Mouse (Mus musculus): Measurements from ENCODE around the gene Npr3.
A peak's percentile ranks its signal among the peaks of the same experiment; 100 is the strongest.

Npr3 gene

DNA sequence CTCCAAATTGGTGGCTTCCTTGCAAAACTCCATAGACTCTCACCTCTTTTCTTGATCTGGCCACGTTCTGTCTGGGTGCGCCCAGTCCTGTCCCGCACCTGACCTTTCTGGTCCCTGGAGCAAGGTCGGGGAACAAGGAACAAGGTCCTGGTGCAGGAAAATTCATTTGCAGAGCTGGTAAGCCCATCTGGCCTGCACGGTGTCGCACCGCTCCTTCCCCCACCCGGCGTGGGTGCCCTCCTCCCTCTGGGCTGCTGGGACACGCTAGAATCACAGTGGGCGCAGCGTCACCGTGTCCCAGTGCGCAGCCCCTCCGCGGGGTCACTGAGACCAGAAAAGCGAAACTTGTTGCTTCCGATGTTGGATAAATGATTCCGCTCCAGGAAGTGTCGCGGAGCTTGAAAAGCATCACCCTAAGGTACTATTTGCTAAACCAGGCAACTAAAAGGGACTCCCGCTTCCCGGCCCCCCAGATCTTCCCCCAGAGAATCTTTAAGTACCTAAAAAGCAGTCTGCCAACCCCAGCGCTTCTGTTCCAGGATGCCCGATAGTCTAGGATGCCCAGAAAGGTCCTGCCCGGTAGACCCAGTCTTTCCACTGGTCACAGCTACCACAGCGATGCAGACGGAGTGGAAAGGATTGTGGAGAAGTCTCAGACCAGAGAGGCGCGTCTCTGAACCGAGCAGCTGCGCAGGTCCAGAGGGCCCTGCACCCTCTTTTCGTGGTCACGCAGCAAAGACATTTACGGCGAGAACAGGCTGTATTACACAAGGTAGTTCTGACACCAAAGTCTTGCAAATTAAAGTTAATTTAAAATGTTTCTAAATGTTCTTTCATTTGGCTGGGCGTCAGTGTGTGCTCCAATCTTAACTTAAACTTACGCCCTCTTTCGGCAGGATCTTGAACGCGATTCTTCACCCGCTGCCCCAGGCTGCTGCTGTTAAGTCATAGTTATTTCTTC is at the start of gene Npr3:
Npr3 (minus strand) TSS at position 717 of the 961 bp plus-strand sequence.
- peak; percentile 36 for DNase-seq (ENCODE audit: low read depth)

DNA sequence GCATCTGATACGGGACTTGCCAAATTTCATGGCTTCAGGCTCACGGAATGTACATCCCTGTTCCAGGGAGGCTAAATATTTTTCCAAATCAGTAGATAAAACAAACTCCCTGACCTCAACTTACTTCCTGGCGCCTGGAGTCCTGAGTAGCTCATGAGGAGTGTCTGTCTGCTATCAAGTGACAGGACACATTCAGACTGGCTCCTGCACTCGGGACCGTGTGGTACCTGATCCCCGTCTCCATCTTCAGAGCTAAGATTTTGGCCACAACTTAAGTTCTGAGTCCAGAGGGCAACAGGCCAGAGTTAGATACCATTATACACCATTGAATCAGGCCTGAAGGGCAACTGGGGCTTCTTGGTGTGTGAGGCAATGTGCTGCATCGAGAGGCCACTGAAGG is 49.0 kb upstream of the Npr3 start:
- no peak for DNase-seq (ENCODE audit: low read depth)

DNA sequence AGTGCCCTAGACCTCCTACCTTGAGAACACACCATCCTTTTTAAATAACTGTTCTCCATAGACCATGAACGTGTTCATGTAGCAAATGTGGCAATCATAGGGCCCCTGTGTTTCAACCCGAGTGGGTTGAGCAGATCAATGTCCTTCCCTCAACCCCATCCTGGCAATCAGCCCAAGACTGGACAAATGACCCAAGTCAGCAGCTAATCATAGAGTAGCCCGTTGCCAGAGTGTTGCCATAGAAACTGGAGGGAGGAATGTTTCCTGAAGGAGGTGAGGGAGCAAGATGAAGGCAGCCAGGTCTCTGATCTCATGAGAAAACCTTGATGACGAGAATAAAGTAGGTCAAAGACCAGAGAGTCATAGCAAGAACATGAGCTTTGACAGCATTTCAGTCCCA is 47.1 kb upstream of the Npr3 start:
- no peak for DNase-seq (ENCODE audit: low read depth)

DNA sequence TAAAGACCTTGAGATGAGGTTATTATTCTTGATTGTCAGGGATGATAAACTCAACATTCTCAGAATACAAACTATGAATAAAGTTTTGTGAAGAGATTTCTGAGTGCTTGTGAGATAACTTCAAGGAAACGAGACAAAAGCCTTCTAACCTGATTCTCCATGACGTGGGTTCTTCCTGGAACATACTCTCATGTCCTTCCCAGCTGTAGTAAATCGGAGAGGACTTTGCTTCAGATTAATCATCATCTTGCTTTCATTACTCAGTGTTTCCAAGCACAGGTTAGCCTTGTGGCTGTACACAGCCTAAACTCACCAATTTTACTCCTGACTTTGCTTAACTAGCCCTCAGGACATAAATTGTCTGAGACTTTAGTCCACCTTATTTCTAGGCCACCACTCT is 45.1 kb upstream of the Npr3 start:
- DNase-seq (ENCODE audit: low read depth) = peak; percentile 40

DNA sequence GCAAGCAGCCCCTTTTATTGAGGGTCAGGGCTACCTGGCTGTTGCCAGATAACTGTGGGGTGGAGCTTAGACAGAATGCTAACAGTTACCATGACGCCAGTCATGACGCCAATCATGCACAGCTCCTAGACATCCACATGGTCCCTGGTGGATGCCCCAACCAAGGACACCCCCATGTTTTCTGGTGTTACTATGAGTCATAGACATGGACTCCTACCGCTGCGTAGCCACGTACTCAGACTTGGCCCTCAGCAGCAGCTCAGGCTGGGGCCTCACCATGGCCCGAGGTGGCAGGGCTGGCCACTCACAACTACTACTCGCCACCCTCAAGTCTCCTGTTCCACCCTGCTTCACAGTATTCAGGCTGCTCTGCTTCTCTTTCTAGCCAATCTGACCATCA is 44.1 kb upstream of the Npr3 start:
- no peak for DNase-seq (ENCODE audit: low read depth)

DNA sequence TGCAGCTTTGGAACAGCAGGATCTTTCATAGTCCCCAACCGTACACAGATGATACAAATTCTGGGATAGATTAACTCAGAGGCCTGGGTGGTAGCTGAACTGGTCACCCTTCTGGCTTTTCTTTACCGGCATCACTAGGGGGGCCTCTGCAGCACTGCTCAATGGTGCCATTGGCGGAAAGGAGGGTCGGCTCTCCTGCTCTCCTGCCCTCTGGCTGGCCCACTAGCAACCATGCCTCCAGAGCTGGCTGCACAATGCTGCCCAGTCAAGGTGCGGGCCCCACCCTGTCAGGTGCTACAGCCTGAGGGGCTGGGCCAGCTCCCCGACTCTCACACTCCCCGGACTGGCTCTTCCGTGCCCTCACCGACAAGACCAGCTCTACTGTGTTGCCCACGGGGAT is 43.1 kb upstream of the Npr3 start:
- no peak for DNase-seq (ENCODE audit: low read depth)

DNA sequence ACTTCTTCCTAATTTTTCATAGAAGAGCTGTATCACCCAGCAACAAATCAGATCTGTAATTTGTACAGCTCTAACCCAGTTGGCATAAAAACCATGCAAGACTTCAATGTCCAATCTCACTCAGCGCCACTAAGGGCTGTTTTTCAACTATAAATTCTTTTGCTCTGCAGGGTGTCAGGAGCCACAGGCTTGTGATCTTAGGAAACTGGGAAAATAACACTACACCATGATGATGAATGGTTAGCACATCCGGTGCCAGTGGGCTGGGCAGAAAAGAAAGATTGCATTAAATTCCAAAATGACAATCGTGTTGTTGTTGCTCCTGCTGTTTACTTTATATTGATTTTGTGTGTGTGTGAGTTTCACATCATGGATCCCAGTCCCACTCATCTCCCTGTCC is 42.4 kb upstream of the Npr3 start:
- no peak for DNase-seq (ENCODE audit: low read depth)

DNA sequence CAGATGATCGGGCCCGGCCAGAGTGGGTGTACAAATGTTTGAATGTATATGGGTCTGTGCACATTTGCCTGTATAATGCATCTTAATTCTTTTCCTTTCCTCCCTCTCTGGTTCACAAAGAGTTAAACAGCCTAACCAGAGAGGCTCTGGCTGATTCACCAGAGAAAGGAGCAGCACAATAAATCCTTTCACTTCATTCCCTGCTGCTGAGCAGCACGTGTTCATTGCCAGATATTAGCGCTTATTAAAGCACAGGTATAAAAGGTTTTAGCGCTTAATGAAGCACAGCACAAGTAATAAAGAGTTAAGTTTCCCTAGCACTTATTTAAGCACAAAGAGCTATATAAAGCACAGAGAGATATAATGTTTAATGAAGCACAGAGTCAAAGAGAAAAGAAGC is 33.8 kb upstream of the Npr3 start:
- DNase-seq (ENCODE audit: low read depth) = no peak

DNA sequence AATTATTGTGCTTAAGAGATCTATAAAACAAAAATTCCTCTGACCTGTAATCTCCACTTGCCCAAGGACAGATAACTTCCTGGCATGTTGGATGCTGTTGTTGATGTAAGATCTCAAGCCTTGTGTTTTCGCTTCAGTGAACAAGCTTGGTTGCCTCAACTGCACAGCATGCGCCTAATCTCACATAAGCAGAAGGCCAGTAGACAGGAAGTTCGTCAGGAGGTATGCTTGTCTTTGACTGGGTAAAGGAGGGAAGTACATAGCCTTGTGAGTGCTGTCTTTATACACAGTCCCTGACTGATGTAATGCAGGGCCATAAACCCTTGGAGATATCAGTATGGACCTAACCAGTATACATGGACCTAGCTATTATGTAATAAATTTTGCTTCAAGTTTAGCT is 20.7 kb upstream of the Npr3 start:
- no peak for DNase-seq (ENCODE audit: low read depth)

DNA sequence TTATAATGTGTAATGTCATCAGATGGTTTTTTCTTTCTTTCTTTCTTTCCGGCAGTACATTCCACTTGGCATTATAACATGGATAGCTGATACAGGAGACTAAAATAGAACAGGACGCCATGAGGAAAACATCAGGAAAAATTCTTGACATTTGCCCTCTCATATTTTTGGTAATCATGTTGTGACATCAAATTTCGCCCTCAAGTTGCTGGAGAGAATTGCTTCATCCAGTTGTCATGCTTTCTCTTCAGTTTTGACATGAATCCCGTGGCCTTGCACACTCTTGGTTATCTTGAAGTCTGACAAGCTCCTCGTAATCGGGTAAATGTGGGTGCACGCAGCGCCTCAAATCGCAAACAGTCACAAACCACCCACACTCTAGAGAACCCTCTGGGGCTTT is 7.0 kb upstream of the Npr3 start:
- DNase-seq (ENCODE audit: low read depth) = no peak

DNA sequence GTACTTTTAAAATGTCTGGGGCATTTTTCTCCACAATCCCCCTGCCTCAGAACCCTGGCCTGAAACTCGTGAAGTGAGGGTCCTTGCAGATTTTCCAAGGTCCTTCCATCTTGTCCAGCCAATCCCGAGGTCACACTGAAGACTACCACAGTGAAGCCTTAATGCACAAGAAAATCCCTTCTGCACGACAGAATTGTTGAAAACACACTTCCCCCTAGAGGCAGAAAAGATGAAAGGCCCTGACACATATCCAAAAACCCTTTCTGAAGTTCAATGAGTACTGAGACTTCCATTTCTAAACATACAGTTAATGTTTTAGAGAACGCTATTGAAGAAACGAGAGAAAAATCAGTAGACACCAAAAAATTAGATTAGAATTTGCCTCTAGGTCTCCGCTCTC is 2.8 kb upstream of the Npr3 start:
- no peak for DNase-seq (ENCODE audit: low read depth)

DNA sequence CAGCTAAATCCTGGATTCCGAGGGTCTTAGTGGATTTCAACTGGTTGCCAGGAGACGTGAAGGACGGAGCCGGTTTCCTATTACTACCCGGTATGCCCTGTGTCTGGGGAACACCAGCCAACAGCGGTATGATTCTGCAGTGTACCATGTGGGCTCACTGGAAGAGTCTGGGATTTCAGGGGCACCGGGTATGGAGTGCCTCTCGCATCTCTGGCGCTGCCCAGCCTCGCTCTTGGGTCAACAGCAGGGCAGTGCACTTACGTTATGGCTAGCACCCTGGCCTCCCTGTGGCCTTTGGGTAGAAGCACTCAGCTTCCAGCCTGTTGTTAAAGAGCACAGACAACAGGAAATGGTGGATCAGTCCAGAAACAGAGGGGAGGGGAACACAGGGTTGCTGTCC is 1.1 kb upstream of the Npr3 start:
- DNase-seq (ENCODE audit: low read depth) = no peak

DNA sequence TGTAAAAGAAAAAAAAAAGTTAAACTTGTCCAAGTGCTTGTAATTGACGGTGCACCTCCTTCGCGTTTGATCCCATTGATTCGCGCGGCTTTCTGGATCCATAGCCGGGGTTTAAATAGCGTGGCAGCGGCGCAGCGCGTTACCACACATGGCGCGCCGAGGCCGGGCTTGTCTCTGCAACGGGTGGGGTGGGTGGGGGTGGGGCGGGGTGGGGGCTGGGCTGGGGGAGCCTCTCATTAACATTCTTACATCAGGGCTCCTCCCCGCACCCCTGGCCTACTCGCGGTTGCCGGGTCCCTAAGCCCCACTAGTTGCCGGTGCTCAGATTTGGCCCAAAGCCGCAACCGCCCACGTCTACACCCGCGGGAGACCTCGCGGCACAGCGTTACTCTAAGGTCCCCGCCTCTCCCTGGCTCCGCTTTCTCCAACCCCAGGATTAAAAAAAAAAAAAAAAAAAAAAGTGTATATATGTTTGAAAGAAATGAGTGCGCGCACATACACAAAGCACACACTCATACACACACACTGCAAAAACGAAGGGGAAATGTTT is 991 bp downstream of the Npr3 start:
- DNase-seq (ENCODE audit: low read depth) = peak; percentile 1

DNA sequence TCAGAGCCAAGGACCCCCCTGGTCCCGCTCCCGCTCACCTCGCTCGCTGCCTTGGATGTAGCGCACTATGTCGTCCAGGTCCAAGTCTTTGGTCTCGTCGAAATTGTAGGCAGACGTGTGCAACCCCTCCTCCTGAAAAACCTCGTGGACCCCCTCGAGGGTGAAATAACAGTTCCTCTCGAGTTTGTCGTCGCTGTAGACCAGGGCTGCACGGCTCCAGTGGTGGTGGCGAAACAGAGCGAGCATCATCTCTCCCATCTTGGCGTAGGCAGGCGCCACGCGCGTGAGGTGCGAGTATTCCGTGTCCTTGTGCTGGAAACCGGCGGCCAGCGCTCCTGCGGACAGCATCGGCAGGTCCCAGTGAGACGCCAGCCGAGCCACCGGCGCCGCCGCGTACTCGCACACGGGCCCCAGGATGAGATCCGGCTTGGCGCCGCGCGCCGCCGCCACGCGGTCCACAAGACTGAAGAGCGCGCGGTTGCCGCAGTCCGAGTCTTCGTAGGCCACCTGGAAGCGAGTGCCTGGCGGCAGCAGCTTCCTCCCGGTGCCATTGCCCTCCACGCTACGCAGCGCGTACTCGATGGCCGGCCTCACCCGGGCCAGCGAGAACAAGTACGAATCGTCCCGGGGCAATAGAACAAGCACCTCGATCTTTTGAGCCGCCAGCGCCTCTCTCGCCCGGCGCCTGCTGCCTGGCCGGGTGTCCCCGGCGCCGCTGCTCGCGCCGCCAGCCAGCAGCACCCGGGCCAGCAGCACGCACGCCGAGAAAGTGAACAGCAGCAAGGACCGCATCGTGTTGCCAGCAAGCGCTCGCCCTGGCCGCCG is 2.0 kb downstream of the Npr3 start:
- peak; percentile 5 for DNase-seq (ENCODE audit: low read depth)

DNA sequence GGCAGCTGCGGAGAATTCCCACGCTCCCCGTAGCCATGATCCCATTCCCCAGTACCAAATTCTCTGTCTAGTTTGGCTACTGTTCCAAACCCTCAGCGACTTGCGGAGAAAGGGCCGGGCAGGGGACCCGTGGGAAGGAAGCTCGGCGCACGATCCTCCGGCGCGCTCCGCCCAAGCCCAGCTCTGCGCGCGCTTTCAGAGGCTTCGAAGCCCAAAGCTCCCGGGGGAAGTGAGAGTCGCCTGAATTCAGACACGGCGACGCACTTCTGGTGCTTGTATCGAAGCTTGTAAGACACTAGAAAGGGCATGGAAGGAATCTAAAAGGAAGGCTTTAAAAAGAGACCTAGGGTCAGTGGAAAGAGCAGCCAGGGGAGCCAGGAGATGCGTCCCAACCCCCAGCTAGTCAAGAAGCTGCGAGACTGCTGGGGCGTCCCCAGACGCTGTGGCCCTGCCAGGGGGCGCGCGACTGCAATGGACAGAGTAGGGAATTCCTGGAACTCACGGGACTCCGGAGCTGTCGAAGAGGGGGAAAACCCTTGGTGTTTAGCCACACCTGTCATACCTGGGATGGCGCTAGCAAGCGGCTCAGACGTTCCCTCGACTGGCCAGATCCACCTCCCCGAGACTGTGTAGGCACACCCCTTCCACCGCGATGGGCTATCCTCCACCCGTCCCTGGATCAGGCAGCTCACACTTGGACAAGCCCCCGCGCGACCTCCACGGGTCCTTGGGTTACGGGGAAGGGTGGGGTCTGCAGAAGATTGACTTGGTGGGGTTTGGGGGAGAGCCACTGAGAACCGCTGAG is 2.8 kb downstream of the Npr3 start:
- peak; percentile 3 for DNase-seq (ENCODE audit: low read depth)

DNA sequence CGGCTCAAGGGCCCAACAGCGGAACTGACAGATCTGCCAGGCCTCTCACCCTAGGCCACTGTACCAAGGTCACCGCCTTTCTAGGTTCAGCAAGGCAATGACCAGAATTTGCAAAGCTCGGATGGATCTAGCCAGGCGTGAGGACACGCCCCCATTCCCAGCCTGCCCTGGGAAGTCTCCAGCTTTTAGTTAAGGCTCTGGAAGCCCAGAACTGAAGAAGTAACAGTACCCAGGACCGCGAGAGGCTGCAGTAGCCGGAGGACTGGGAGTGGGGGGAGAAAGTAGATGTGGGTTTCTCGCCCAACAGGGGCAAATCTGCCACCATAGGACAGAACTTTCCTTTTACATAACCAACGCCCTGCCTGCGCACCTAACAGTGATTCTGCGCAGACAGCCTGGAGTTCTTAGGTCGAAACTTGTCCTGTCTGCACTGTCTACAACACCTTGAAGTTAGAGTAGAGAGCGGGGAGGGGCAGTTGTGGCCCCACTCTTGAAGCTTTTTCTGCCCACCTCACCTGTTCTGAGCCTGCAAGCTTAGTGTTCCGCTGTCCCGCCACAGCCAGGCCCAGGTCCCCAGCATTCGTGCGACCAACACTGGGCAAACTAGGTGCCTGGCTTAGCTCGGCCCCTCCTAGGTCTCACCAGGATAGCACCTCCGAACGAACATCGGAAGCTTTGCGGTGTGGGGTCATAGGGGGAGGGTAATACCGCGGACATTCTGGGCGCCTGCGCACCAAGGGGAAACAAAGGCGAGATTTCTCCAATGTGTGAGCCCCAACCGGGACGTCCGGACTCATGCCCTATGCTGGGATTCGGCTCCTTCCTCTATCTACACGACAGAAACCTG is 3.7 kb downstream of the Npr3 start:
- DNase-seq (ENCODE audit: low read depth) = no peak

DNA sequence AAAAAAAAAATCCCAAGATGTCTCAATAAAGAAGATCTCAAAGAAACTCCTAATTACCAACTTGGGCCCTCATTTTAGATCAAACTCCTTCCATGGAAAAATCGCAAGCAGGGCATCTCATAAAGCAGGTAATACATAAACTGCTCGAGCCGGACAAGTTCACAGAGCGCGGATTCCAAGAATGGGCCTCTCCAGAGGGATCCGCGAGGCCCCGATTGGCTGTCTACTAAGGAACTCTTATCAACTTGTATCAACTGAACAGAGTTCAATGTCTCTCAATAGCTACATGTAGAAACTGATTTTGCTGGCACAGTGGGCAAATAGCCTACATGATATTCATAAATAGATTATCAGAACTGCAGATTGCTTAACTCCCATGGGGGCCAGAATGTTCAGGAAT is 9.5 kb downstream of the Npr3 start:
- DNase-seq (ENCODE audit: low read depth) = no peak

DNA sequence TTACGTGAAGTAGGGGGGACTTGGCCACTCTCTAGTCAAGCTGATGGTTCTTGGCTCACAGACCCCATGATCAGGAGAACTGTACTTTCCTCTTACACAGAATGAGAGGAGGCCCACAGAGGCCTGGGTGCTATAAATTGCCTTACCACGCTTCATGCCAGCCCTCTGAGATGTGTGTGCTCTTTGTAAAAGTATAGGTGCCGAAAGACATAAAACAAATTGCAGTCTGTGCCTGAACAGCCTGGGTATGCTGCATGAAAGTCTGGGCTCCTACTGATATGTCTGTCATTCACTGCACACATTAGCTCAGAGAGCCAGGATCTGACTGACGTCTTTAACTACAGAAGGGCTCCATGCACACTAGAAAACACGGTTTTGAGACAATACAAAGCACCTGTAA is 9.9 kb downstream of the Npr3 start:
- no peak for DNase-seq (ENCODE audit: low read depth)

DNA sequence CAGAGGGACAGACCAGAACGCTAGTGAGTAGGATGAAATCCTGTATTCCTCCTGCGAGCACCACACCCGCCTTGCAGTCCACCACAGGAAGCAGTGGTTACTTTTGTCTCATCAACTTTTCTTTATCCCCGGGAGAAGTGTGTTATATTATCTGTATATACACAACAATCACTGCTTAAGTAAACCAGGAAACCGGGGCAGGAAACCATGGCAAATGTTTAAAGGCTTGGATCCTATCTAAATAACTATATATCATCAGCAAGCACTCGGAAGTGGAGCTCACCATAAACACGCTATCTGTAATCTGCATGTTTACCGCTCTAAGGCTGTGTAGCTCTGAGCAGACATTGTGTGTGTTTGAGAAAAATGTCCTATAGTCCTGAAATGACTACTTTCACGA is 13.1 kb downstream of the Npr3 start:
- no peak for DNase-seq (ENCODE audit: low read depth)

DNA sequence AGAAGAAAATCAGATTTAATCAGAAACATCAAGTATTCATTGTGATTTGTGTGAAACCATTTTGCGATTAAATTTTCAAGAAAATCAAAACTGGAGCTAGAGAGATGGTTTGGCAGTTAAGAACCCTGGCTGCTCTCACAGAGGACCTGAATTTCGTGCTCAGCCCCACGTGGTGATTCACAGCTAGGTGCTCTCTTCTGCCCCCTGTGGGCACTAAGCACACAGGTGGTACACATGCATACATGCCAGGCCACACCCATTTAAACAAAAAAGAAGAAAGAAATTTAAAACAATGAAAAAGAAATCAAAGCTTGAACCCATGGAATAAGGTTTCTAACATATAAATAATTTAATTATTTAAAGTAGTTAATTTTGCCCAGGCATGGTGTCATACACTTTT is 15.7 kb downstream of the Npr3 start:
- DNase-seq (ENCODE audit: low read depth) = peak; percentile 10

Data from induced T-regulatory cell, adult 2 months (primary cell).